Mouse (Mus musculus): ENCODE measurements around the gene Gm1604a.
"Not testable (repeated sequence)": the region's sequence is repeated elsewhere in the genome, so short reads cannot be mapped to it uniquely, and the experiment has no call there.

Gm1604a gene

DNA sequence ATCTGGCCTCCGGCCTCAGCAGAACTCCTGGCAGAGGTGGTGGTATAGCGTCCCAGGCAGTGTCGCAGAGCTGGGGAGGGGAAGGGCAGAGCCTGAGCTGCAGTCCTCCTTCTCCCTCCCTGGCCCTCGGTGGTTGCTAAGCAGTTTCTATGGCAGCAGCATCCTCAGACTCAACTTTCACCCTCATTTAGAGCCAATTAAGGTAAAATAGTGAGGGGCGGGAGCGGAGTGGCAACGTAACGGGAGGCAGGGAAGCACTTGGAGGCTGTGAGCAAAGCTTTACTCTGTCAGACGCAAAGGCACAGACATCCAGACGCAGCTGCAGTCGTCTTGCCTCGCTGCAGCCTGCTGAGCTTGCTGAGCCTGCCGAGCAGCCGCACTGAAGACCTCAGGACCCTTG is at the start of gene Gm1604a:
Gene Gm1604a, plus strand, starts transcription at position 312 of the 400 bp plus-strand sequence.
- DNase-seq (ENCODE audit: low read depth, low spot score), result not testable (repeated sequence)

DNA sequence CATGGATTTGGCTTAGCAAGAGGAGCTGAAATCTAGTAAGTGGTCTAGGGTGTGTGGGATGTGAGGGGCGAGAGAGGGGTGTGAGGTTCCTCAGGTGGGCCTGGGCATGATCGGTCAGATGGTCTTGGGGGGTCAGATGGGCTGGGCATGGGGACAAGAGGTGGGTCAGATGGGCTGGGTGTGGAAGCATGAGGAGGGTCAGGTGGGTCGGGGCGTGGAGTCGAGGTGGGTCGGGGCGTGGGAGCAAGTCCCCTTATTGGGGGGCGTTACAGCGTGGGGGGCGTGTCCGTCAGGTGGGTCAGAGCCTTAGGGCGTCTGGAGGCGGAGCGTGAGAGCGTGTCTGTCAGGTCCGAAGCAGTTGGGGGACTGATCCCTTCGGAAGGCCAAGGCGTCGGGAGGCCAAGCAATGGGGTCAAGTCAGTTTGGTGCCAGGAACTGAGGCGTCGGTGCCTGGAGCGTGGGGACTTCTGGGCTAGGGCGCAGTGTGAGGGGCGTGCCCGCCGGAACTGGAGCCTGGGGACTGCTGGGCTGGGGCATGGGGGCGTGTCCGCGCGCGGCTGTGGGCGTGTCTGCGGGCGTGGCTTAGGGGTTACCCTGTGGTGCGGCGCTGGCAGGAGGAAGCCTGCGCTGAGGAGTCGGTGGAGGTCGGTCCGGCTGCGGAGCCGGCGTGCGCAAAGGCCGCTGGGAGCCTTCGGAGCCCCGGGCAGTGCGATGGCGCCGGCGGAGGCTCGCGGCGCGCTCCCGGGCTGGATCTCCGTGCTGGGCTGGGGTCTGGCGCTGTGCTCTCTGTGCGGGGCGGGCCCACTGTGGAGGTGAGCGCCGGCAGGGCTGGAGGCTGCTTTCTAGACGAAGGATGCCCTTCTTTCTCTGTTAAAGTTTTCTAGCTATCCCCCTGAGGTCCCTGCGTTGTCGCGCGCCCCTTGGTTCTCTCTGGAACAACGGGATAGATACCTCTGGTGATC is 46.8 kb upstream of the Gm1604a start, which contains the start of gene Gm49721:
Gene Gm49721, plus strand, starts transcription at position 618 of the 962 bp plus-strand sequence.
- peak; percentile 29 for DNase-seq (ENCODE audit: low read depth, low spot score)

DNA sequence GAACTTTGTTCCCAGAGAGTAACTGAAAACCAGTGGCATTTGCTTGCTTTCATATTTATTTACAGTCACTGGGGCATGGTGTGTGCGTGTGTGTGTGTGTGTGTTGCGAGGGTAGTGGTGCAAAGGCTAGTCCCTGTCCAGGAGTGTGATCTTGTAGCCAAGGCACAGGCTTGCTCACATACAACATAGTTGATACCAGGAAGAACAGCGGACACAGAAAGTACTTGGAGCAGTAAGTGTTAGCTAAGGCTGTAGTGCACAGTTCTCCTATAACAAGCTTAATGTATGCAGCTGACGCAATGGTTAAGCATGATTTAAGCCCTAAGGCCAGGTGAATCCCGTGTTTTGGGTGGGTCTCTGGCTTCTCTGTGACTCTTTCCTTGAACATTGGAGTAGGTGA is 46.0 kb upstream of the Gm1604a start:
- not testable (repeated sequence) for DNase-seq (ENCODE audit: low read depth, low spot score)

DNA sequence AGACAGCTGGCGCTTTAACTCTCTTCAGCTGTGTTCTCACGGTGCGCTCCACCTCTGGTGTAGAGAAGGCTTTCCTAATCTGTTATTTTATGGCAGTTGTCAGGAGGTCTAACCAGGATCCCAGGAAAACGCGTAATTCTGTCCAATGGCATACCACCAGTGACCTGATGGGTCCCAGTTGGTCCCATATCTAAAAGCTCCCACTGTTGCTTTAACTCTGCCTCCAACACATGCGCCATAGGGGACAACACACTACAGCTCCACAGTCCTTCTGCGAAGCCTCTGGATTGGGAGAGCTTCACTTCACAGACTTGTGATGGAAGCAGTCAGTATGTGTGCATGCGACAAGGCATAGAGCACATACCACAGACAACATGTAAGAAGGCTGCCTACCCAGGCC is 45.2 kb upstream of the Gm1604a start:
- not testable (repeated sequence) for DNase-seq (ENCODE audit: low read depth, low spot score)

DNA sequence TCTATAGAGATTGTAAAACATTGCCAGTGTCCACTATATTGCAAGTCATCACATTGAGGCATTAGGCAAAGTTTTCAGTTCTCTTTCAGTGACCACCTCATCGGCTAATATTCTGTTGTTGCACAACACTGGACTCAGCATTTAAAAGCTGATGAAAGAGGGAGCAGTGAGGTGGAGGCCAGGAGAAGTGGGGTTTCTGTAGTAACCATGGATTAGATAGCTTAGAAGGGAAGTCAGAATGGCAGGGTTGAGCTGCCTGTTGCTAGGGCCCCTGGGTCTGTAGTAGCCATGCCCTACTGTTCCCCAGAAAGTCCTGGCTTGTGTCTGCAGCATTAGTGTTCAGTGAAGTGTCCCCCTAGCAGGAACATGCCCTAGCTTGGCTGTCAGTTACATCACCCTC is 39.2 kb upstream of the Gm1604a start:
- not testable (repeated sequence) for DNase-seq (ENCODE audit: low read depth, low spot score)

DNA sequence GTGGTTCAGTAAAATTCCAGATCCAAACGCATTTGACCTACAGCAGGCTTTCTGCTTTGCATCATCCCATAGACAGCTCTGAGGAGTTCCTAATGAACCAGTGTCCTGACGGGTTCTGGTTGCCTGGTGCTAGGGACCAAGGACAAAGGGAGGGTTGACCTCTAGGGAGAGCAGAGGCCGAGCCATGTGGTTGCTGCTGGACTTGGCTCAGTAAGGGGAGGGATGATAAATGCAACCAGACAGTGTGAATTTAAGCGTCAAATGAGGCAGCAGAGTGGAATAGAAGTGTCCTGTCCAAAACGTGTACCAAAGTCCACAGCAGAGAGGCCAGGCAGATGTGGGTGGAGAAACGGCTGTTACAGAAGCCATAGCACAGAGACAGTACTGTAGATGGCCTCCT is 29.9 kb upstream of the Gm1604a start:
- not testable (repeated sequence) for DNase-seq (ENCODE audit: low read depth, low spot score)

DNA sequence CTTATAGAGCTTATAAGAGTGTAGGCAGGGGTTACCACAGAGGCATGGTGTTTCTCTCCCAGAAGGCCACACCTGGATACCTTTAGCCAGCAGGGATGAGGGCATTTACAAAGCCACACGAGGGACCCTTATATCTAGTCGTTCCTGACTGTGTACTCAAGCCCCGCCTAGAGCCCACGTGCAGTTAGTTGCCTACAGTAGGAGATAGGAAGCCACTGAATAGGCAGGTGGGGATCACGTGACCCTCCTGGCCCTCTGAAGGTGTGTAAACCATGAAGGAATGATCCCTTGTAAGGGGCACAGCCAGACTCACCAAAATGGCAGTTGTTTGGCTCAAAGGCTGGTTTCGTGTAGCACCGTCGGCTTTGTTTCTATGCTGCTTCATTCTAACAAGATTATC is 28.5 kb upstream of the Gm1604a start:
- DNase-seq (ENCODE audit: low read depth, low spot score), result not testable (repeated sequence)

DNA sequence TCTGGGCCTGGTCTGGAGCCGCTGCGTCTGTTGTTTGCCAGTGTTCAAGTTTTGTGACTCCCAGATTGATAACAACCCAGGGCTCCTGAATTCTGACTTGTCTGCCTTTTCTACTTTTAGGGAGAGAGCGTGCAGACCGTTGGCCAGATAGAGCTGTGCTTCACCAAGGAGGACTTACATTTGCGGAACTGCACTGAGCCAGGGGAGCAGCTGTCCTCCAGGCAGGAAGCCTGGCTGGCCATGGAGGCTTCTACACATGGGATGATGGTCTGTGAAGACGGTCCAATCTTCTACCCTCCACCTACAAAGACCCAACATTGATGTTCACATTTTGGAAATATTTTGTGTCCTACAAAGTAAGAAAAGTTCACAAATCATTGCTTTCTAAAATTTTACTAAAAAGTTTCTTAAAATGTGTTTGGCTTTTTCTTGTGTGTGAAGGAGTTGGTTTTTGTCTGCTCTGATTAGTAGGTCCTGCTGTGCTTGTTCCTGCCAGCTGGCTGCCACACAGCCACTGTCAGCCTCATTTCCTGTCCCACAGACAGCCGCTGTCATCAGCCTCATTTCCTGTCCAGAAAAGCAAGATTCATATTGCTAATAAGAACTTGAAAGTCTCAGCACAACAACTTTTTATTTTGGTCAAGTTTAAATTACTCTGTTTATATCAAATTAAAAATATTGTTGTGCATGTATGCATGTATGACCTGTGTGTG is 27.4 kb upstream of the Gm1604a start:
- DNase-seq (ENCODE audit: low read depth, low spot score), result not testable (repeated sequence)

DNA sequence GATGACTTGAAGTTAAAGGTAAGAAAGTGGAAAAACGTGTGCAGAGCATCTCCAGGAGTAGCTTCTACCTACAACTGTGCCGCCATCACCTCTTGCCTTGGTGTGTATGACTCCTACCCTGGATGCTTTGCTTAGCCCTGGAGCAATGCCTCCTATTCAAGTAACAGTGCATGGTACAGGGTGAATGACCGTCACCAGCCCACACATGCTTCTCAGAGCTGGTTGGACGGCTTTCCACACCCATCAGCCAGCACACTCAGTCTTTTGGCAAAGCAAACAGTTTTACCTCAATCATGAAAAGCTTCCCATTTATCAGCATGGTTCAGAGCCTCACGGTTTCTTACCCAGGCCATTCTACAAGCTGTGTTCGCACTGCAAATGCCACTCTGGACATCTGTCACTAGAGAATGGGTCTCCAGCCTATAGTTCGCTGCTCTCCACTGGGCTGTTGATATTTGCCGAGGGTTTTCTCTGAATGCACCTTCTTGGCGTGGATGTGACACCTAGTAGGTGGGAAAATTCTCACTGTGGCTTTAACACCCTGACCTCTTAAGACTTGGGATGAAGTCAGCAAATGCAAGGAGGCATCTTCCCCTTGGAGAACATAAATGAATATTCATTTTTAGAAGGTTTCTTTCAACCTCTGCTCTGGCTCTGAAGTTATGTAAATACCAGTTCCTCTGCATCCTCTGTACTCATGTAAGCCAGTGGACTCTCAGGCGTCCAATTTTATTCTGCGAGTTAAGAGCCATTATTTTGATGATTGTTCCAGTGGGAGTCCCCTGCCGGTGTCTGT is 23.4 kb upstream of the Gm1604a start:
- DNase-seq (ENCODE audit: low read depth, low spot score), result not testable (repeated sequence)

DNA sequence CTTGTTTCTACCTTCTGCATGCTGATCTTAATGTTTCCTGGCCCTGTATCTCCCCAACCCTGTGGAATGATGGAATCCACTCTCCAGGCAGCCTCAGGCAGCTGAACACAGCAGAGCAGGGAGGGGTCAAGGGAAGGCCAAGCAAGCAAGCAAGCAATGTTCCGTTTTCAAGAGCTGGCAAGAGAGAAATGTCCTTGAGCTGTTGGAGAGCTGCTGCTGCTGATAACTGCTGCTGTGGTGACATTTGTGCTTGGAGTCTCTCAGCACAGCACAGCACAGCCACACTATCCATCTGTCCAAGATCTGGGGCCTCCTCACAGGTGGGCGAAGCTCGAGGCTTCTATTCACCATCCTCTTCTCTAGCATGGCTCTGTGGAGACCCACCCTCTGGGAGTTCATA is 22.0 kb upstream of the Gm1604a start:
- DNase-seq (ENCODE audit: low read depth, low spot score), result not testable (repeated sequence)

DNA sequence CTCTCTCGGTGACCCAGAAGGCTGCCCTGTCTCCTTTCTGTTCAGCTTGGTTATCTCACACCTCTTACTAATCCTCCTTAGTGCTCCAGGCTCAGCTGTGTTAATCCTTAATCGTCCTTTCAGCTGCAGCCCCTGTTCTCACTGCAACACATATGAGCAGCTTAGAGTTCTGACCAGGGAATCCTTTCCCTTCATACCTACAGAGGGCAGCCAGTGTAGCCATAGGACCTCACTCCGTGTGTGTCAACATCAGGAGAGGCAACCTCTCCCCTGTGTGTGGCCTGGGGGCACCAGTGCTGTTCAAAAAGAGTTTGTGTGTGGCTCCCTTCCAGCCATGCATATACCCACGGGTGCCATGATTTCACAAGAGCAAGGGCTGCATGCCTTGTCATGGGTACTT is 19.7 kb upstream of the Gm1604a start:
- DNase-seq (ENCODE audit: low read depth, low spot score), result not testable (repeated sequence)

DNA sequence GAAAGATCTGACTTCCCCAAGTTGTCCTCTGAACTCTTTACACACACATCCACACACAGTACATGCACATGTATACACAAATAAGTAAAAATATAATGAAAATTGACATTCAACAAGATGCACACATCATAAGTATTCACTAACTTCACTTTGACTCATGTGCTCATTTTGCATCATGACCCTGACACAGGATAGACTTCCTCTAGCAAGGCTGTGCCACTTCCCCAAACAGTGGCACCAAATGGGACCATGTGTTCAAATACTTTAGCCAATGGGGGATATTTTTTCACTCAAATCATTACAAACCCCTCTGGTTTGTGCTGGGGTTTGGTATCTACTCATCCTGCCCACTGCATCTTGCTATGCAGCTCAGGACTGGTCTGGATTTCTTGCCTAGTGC is 16.5 kb upstream of the Gm1604a start:
- not testable (repeated sequence) for DNase-seq (ENCODE audit: low read depth, low spot score)

DNA sequence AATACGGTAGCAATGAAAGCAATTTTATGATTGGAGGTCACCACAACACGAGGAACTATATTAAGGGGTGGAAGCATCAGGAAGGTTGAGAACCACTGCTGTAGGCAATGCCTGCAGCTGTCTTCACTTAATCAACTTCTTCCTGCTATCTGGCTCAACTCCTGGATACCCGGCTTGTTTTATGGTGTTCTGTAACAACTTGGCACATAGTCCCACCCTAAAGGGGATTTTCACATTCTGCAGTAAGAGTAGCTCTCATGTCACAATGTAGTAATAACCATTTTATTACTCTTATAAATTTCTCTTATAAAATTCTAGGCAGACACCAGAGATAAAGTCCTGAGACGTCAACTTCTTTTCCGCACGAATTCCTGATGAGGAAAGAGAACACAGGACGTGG is 15.9 kb upstream of the Gm1604a start:
- not testable (repeated sequence) for DNase-seq (ENCODE audit: low read depth, low spot score)

DNA sequence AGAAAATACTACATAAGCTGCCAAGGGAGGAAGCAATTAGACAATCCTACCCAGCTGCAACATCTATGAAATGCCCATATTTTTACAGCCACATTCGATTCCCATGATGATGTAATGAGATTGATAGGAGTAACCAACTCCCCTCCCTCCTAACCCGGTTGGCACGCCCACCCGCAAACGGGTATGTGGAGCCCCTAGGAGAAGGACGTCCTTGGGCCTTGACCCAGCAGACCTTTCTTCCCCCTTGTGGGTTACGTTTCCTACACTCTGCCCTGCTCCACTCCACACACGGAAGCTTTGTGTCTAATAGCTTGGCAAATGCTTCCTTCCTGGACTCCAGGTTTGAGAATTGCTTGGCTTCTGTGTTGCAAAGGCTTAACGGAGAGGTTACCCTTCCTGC is 15.5 kb upstream of the Gm1604a start:
- DNase-seq (ENCODE audit: low read depth, low spot score), result not testable (repeated sequence)

DNA sequence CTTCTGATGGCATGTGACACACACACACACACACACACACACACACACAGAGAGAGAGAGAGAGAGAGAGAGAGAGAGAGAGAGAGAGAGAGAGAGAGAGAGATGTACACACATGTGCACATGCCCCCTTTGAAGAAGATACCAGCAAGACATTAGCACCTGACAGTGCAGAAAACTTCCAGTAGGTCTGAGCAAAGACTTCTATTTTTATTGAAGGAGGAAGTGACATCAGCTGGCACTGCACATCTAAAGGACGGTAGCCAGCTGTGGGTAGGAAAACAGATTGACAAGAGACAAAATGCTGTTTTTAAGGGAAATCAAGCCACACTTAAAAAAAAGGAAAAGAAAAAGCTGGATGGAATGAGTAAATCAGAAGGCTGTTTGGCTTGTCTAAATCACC is 11.2 kb upstream of the Gm1604a start:
- DNase-seq (ENCODE audit: low read depth, low spot score), result not testable (repeated sequence)

DNA sequence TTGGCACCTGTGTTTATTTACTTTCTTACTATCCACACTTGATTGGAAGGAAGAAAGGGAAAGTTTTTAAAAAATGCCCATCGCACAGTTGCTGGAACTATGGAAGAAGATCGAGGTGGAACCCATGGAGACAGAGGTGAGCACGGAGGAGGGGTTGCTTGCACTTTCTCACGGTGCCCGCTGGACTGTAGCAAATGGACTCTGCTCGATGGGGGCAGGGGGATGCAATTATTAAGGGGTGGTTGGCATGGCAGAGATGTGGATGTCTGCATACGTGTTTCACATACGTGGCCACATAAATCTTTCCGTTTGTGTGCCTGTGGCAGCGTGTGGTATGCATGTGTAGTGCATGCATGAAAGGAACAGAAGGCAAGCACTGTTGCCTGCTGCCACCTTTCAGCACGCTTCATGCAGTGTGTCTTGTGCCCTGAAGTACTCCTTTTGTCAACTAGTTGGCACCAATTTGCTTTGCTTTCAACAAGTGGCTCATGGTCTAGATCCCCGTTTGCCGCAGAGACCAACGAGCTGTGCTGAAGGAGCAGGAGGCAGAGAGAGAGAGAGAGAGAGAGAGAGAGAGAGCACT is 487 bp downstream of the Gm1604a start:
- DNase-seq (ENCODE audit: low read depth, low spot score), result not testable (repeated sequence)

DNA sequence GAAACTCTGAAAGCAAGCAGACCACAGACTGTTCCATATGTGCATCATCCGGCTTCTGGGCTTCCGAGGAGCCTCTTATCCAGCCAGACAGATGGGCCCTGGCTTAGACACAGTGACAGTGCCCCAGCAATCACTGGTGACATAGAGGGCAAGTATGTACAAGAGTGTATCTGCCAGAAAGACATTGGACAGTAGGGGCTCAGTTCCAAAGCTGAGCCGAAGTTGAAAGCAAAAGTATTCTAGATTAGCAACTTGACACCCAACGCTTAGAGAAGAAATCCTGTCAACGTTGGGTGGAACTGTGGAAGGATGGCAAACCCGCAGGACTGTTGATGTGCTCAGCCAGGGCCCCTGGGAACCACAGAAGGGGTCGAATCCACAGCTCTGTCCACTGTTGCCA is 4.8 kb downstream of the Gm1604a start:
- DNase-seq (ENCODE audit: low read depth, low spot score), result not testable (repeated sequence)

DNA sequence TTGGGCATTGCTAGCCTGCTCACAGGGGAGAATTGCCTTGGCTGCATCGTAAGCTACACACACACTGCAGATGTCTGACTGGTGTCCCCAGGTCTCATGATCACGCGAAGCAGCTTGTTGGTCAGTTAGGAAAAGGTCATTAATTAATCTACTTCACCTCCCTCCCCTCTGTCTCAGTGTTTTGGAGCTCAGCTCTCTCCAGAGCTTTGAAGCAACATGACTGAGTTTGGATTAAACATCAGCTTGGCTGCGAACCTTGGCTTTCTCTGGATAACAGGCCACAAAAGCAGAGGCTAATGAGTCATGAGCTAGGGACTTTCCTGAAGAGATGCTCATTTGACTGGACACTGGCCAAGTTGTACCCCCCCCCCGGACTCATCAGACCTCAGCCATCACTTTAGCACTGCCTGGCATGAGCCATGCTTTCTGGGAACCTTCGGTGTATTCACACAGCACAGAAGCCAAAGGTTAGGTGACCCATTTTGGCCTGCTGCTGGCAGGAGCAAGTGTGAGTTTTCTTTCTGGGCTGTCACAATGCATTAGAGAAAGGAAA is 5.3 kb downstream of the Gm1604a start:
- not testable (repeated sequence) for DNase-seq (ENCODE audit: low read depth, low spot score)

DNA sequence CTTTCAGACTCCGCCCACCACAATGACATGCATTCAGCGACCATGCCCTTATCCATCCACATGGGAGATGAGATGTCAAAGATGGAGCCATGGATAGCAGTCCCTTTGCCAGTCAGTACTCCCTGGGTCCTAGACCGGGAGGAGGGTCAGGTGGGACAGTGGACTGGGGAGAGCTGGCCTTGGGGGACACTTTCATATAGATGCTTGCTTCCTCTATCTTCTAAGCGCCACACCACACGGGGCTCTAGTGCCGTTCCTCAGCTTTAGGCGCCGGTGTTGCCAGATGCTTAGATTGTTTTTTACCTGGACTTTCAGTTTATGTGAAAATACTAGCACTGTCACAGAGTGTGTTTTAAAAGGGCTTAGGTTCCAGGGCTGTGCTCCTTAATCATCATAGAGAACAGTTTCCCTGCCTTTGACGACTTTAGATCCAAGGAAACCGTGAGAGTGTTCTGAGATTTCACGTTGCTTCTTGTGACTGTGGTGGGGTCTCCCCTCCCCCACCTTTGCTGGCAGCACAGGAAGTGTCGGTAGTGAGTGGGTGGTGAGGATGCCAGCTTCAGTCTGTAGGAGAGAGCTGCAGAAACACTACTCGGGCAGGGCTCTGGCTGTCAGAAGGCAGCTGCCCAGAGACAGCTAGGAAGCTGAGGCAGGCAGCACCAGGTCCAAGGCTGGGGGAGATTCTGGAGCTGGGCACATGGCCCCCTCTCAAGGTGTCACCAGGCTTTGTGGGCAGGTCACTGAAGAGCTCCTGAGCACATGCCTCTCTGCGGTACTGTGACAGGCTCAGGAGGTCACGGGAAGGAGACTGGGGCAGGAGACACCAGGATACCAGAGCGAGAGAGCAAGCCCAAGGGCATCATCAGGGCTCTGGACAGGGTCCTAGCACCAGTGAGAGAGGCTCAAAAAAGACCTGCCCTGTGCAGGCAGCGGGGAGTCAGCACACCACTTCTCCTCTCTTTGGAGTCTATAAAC is 8.1 kb downstream of the Gm1604a start:
- DNase-seq (ENCODE audit: low read depth, low spot score), result not testable (repeated sequence)
